Mouse (Mus musculus) hindbrain, embryonic 14.5 days (tissue): ENCODE measurements around the gene Kmt2e. TPM values are rescaled to one million over a fixed set of nuclear protein-coding genes. Genes with fewer than 3 reads are reported as not detected.

Source experiments
- ATAC-seq: fragments of 200-750 bp; cut with Nextera tagmentation; 2 replicates; pipeline ENCODE4 v1.8.0; 2017; ENCODE audit warnings: moderate number of reproducible peaks, mild to moderate bottlenecking, moderate TSS enrichment, moderate library complexity; ENCODE audit not compliant: low FRiP score
- DNase-seq: peaks from one replicate; pipeline ENCODE4 v3.0.0-alpha.2; 2015; ENCODE audit warnings: low spot score
- H3K27ac ChIP-seq: fragments of 300-500 bp; sonication (generic); 2 replicates; pipeline ENCODE4 v1.5.1; 2014; ENCODE audit warnings: mild to moderate bottlenecking, moderate library complexity
- H3K27me3 ChIP-seq: fragments of 300-500 bp; sonication (generic); 2 replicates; pipeline ENCODE4 v1.6.1; 2014; ENCODE audit warnings: mild to moderate bottlenecking, low read length, mixed read lengths; ENCODE audit not compliant: control insufficient read depth, insufficient read depth
- H3K36me3 ChIP-seq: fragments of 300-500 bp; sonication (generic); replicated peaks from 2 replicates; pipeline ENCODE4 v1.6.1; 2014; ENCODE audit not compliant: control insufficient read depth, insufficient read depth
- H3K4me1 ChIP-seq: fragments of 300-500 bp; sonication (generic); replicated peaks from 2 replicates; pipeline ENCODE4 v1.6.1; 2014; ENCODE audit warnings: antibody characterized with exemption, low read length, mixed read lengths; ENCODE audit not compliant: control insufficient read depth, insufficient read depth
- H3K4me2 ChIP-seq: fragments of 300-500 bp; sonication (generic); replicated peaks from 2 replicates; pipeline ENCODE4 v1.6.1; 2014; ENCODE audit warnings: mild to moderate bottlenecking, moderate library complexity
- H3K4me3 ChIP-seq: fragments of 300-500 bp; sonication (generic); replicated peaks from 2 replicates; pipeline ENCODE4 v1.5.1; 2014; ENCODE audit warnings: mild to moderate bottlenecking, low read length
- H3K9ac ChIP-seq: fragments of 300-500 bp; sonication (generic); 2 replicates; pipeline ENCODE4 v1.6.1; 2014
- H3K9me3 ChIP-seq: fragments of 300-500 bp; sonication (generic); 2 replicates; pipeline ENCODE4 v1.6.1; 2016; ENCODE audit warnings: low read length; ENCODE audit not compliant: control insufficient read depth
- WGBS: fragments of 180-500 bp; shearing (Covaris S2); extraction: QIAGEN DNeasy Blood & Tissue Kit; methylation state at CpG from one replicate; pipeline ENCODE4 v1.1.7; 2014; 5-methylcytosine and 5-hydroxymethylcytosine counted together
- polyA plus RNA-seq: library from polyadenylated mRNA; unstranded; fragments of >200 nt; fragmentation: Nextera tagmentation; extraction: Ambion mirVana; gene quantifications from 2 replicates; pipeline ENCODE4 v1.2.1, GENCODE M21; 2014

Gene Kmt2e
- polyA plus RNA-seq, 1 experiment from 2014 or later, result 128 TPM

DNA sequence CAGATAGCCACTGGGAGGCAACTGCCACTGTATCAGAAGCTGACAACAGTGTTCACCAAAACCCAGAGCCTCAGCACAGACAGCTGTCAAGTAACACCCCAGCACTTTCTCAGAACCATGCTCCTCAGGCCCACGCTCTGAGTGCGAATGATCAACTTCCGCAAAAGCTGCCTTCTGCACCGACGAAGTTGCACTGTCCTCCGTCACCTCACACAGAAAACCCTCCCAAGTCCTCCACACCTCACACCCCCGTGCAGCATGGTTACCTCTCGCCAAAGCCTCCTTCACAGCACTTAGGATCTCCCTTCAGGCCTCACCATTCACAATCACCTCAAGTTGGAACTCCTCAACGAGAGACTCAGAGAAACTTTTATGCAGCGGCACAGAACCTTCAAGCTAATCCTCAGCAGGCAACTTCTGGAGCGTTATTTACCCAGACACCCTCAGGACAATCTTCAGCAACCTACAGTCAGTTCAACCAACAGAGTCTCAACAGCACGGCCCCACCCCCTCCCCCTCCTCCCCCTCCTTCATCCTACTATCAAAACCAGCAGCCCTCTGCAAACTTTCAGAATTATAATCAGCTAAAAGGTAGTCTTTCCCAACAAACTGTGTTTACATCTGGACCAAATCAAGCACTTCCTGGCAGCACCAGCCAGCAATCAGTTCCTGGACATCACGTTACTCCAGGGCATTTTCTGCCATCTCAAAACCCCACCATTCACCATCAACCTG, 67.5 kb downstream of the Kmt2e start:
- Histone ChIP-seq H3K4me1 (no peaks in the 10 kb centered on the region), H3K4me2 (no peak overlapping the region), H3K27me3 (no peaks in the 10 kb centered on the region), H3K36me3 (peaks cover 94% of the 10 kb centered on the region), H3K9ac (no peak overlapping the region), H3K4me3 (no peak overlapping the region), H3K27ac (no peak overlapping the region), H3K9me3 (no peaks in the 10 kb centered on the region)
- DNase-seq (no peak), ATAC-seq (no peak)
- 87% methylated on average over 13 of the region's 13 CpGs for WGBS

GRCm38 (mm10) chr5:23502317-23502937, 68.2 kb downstream of the Kmt2e start:
- DNase-seq (no peak), ATAC-seq (0 out of 2 replicates have a peak, but pooled peaks have one; percentile 40)
- Histone ChIP-seq H3K36me3 (peaks cover 95% of the 10 kb centered on the region), H3K4me1 (no peaks in the 10 kb centered on the region), H3K27ac (no peak overlapping the region), H3K9me3 (no peaks in the 10 kb centered on the region), H3K4me3 (no peak overlapping the region), H3K9ac (no peak overlapping the region), H3K27me3 (no peaks in the 10 kb centered on the region), H3K4me2 (no peak overlapping the region)
- WGBS, result 75% methylated on average over 13 of the region's 13 CpGs

- no peak overlapping the region; the same call in 1 of the 2 replicates for H3K27ac ChIP-seq
- H3K4me2 ChIP-seq, result no peak overlapping the region
- peaks cover 77% of the 10 kb centered on the region for H3K36me3 ChIP-seq
- no peak overlapping the region for H3K9ac ChIP-seq
- no peak overlapping the region for H3K4me3 ChIP-seq
- no peaks in the 10 kb centered on the region for H3K4me1 ChIP-seq
- WGBS, result 88% methylated on average over 3 of the region's 3 CpGs
- H3K9me3 ChIP-seq, result no peaks in the 10 kb centered on the region
- ATAC-seq, result no peak
- DNase-seq, result no peak
- no peaks in the 10 kb centered on the region for H3K27me3 ChIP-seq
These were observed 71.3 kb downstream of the Kmt2e start for GRCm38 (mm10) chr5:23505578-23505977.

DNA sequence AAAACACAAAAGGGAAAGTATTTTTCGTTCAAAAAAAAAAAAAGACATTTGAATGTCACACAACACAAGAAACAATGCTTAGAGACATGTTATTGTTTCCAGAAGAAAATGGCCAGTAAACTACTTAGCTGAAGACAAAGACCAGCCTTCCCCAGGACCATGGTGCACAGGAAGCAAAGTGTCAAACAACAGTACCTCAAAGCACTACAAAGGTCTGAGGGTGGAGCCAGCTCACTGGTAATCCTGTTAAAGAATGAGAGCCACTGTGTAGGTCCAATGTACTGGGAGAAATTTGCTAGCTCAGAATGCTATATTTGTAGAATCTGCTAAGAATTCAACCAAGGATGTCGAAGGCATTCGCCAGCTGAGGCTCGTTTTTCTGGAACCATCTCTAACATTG, 73.0 kb downstream of the Kmt2e start:
- H3K9me3 ChIP-seq, result no peaks in the 10 kb centered on the region
- H3K36me3 ChIP-seq, result peaks cover 72% of the 10 kb centered on the region
- H3K4me2 ChIP-seq, result no peak overlapping the region
- 84% methylated on average over 4 of the region's 4 CpGs for WGBS
- no peak overlapping the region for H3K4me3 ChIP-seq
- H3K9ac ChIP-seq, result no peak overlapping the region
- H3K27ac ChIP-seq, result peak overlapping the region; percentile 53; the same call in 1 of the 2 replicates
- H3K27me3 ChIP-seq, result no peaks in the 10 kb centered on the region
- H3K4me1 ChIP-seq, result no peaks in the 10 kb centered on the region
- DNase-seq (no peak), ATAC-seq (no peak)

DNA sequence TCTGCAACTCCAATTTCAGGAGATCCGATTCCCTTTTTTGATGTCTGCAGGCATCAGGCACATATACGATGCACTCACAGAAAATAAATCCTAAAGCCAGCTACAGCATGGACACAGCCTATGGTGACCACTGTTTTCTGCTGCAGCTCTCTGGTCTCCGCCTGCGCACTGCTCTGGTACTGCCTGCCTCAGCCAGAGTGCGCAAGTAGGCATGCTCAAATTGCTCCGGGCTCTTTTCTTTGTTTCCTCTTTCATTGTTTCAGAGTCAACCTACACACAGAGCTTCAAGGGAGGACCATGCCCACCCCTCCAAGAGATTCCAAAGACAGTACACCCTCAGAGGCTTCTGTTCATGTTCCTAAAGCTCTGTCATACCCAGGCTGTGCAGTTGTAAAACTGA, 74.4 kb downstream of the Kmt2e start:
- Histone ChIP-seq H3K4me2 (no peak overlapping the region), H3K27me3 (no peaks in the 10 kb centered on the region), H3K9me3 (no peaks in the 10 kb centered on the region), H3K4me3 (no peak overlapping the region), H3K9ac (no peak overlapping the region), H3K36me3 (peaks cover 70% of the 10 kb centered on the region), H3K27ac (no peak overlapping the region; the same call in 1 of the 2 replicates), H3K4me1 (no peaks in the 10 kb centered on the region)
- no peak for DNase-seq
- ATAC-seq, result 0 out of 2 replicates have a peak, but pooled peaks have one; percentile 22
- WGBS, result 61% methylated on average over 6 of the region's 6 CpGs

- ATAC-seq, result no peak
- no peak for DNase-seq
- no peak overlapping the region for H3K4me2 ChIP-seq
- WGBS, result 92% methylated on average over 5 of the region's 5 CpGs
- peaks cover 61% of the 10 kb centered on the region for H3K36me3 ChIP-seq
- H3K27ac ChIP-seq, result no peak overlapping the region
- no peaks in the 10 kb centered on the region for H3K9me3 ChIP-seq
- no peak overlapping the region for H3K4me3 ChIP-seq
- no peaks in the 10 kb centered on the region for H3K4me1 ChIP-seq
- no peaks in the 10 kb centered on the region for H3K27me3 ChIP-seq
- no peak overlapping the region for H3K9ac ChIP-seq
These were observed 77.2 kb downstream of the Kmt2e start for GRCm38 (mm10) chr5:23511456-23511855.

GRCm38 (mm10) chr5:23512556-23512955, 78.3 kb downstream of the Kmt2e start:
- no peak overlapping the region for H3K27ac ChIP-seq
- no peaks in the 10 kb centered on the region for H3K4me1 ChIP-seq
- no peak overlapping the region for H3K4me2 ChIP-seq
- 95% methylated on average over 7 of the region's 7 CpGs for WGBS
- no peak overlapping the region for H3K4me3 ChIP-seq
- ATAC-seq, result no peak
- H3K9me3 ChIP-seq, result no peaks in the 10 kb centered on the region
- no peak for DNase-seq
- no peaks in the 10 kb centered on the region for H3K27me3 ChIP-seq
- H3K9ac ChIP-seq, result no peak overlapping the region
- H3K36me3 ChIP-seq, result peaks cover 50% of the 10 kb centered on the region

GRCm38 (mm10) chr5:23513468-23513867, 79.2 kb downstream of the Kmt2e start:
- H3K4me1 ChIP-seq, result peaks cover 5% of the 10 kb centered on the region
- H3K27ac ChIP-seq, result no peak overlapping the region
- peaks cover 55% of the 10 kb centered on the region for H3K36me3 ChIP-seq
- no peak overlapping the region for H3K4me3 ChIP-seq
- H3K4me2 ChIP-seq, result no peak overlapping the region
- H3K9ac ChIP-seq, result no peak overlapping the region
- no peaks in the 10 kb centered on the region for H3K9me3 ChIP-seq
- ATAC-seq (no peak), DNase-seq (no peak)
- whole genome bisulfite sequencing, result 91% methylated on average over 13 of the region's 13 CpGs
- H3K27me3 ChIP-seq, result no peaks in the 10 kb centered on the region

DNA sequence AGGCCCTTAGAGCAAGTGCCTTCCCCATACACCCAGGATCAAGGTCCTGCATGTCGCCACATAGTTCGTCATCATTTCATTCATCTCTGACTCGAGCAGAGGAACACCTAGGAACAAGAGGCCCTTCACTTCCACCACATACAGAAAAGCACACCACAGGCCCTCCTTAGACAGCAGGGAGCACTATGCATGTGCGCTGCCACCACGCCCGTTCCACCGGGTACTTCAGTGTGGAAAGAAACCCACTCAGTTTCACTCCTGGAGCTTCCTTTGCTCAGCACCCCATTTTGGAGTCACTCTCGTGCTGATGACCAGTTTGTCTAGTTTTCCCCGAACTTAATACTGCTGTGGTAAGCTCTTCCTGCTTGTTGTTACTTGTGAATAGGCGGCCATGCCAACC, 80.8 kb downstream of the Kmt2e start:
- 92% methylated on average over 10 of the region's 10 CpGs for WGBS
- no peaks in the 10 kb centered on the region for H3K27me3 ChIP-seq
- H3K9me3 ChIP-seq, result no peaks in the 10 kb centered on the region
- ATAC-seq, result no peak
- H3K9ac ChIP-seq, result no peak overlapping the region
- no peak overlapping the region for H3K4me2 ChIP-seq
- no peak overlapping the region for H3K4me3 ChIP-seq
- no peak overlapping the region for H3K27ac ChIP-seq
- peaks cover 15% of the 10 kb centered on the region for H3K4me1 ChIP-seq
- DNase-seq, result no peak
- H3K36me3 ChIP-seq, result peaks cover 54% of the 10 kb centered on the region
